Mouse (Mus musculus): ENCODE results near the gene Ptprm.

- no peak for TF ChIP-seq CTCF (IDR thresholded peaks at IDR 0.05; ENCODE audit: low read depth)
- no peak for TF ChIP-seq EP300 (IDR thresholded peaks at IDR 0.05; ENCODE audit: low read depth)
Measured at GRCm38 (mm10) chr17:67102051-67102450, 252.2 kb downstream of the Ptprm start.

Data from liver, embryonic 14.5 days (tissue).